Mouse (Mus musculus): ENCODE measurements around the gene Ccdc158. TPM values are rescaled to one million over a fixed set of nuclear protein-coding genes. Genes with fewer than 3 reads are reported as not detected.

Ccdc158 gene
- total RNA-seq (2021) = under 1 TPM; 0.31 to 0.54 TPM
- long read RNA-seq, experiment 1, partial matches to known transcripts = 1 of 3 reads
- long read RNA-seq, experiment 1, other reads (novel, unspliced or antisense) = 2 of 3 reads
- long read RNA-seq, experiment 2, partial matches to known transcripts = 0 of 1 reads
- long read RNA-seq, experiment 2, other reads (novel, unspliced or antisense) = 1 of 1 reads

GRCm38 (mm10) chr5:92674859-92675573 lies at the start of gene Ccdc158:
Gene Ccdc158, minus strand, starts transcription at chr5:92675271.
- peak within 1 kb of the TSS; percentile 64 for H3K4me3 ChIP-seq
- no peak within 1 kb of the TSS for H3K27ac ChIP-seq
- no peak for TF ChIP-seq CTCF (IDR thresholded peaks at IDR 0.05)
- intact Hi-C loops (cut with DNase I) = no loop called here
- peak; percentile 70 for DNase-seq

- H3K27ac ChIP-seq = no peak overlapping the region
- no peak for DNase-seq
- no peak for TF ChIP-seq CTCF (IDR thresholded peaks at IDR 0.05)
- intact Hi-C loops (cut with DNase I) = no loop called here
- H3K4me3 ChIP-seq = no peak overlapping the region
These were observed 46.5 kb upstream of the Ccdc158 start for GRCm38 (mm10) chr5:92721610-92722009.

GRCm38 (mm10) chr5:92718856-92719255 lies 43.8 kb upstream of the Ccdc158 start:
- Histone ChIP-seq H3K27ac (no peak overlapping the region), H3K4me3 (no peak overlapping the region)
- no peak for DNase-seq
- intact Hi-C loops (cut with DNase I) = no loop called here
- TF ChIP-seq CTCF (IDR thresholded peaks at IDR 0.05) = no peak

- TF ChIP-seq CTCF (IDR thresholded peaks at IDR 0.05) = no peak
- intact Hi-C loops (cut with DNase I) = no loop called here
- Histone ChIP-seq H3K27ac (no peak overlapping the region), H3K4me3 (no peak overlapping the region)
- DNase-seq = no peak
These were observed 42.7 kb upstream of the Ccdc158 start for GRCm38 (mm10) chr5:92717666-92718360.

- H3K27ac ChIP-seq = no peak overlapping the region
- no peak overlapping the region for H3K4me3 ChIP-seq
- TF ChIP-seq CTCF (IDR thresholded peaks at IDR 0.05) = no peak
- intact Hi-C loops (cut with DNase I) = no loop called here
- no peak for DNase-seq
These were observed 40.8 kb upstream of the Ccdc158 start for GRCm38 (mm10) chr5:92715890-92716289.

- TF ChIP-seq CTCF (IDR thresholded peaks at IDR 0.05) = no peak
- H3K27ac ChIP-seq = no peak overlapping the region
- intact Hi-C loops (cut with DNase I) = no loop called here
- no peak for DNase-seq
- H3K4me3 ChIP-seq = no peak overlapping the region
These were observed 40.2 kb upstream of the Ccdc158 start for GRCm38 (mm10) chr5:92715319-92715718.

- no peak for DNase-seq
- no peak for TF ChIP-seq CTCF (IDR thresholded peaks at IDR 0.05)
- no peak overlapping the region for H3K4me3 ChIP-seq
- H3K27ac ChIP-seq = no peak overlapping the region
- intact Hi-C loops (cut with DNase I) = no loop called here
These were observed 39.8 kb upstream of the Ccdc158 start for GRCm38 (mm10) chr5:92714886-92715285.

- H3K27ac ChIP-seq = no peak overlapping the region
- H3K4me3 ChIP-seq = no peak overlapping the region
- no peak for DNase-seq
- TF ChIP-seq CTCF (IDR thresholded peaks at IDR 0.05) = no peak
- intact Hi-C loops (cut with DNase I) = no loop called here
These were observed 37.7 kb upstream of the Ccdc158 start for GRCm38 (mm10) chr5:92712621-92713395.

- intact Hi-C loops (cut with DNase I) = no loop called here
- TF ChIP-seq CTCF (IDR thresholded peaks at IDR 0.05) = no peak
- DNase-seq = no peak
- H3K4me3 ChIP-seq = no peak overlapping the region
- H3K27ac ChIP-seq = no peak overlapping the region
These were observed 36.7 kb upstream of the Ccdc158 start for GRCm38 (mm10) chr5:92711666-92712290.

GRCm38 (mm10) chr5:92710779-92711178 lies 35.7 kb upstream of the Ccdc158 start:
- Histone ChIP-seq H3K4me3 (no peak overlapping the region), H3K27ac (no peak overlapping the region)
- intact Hi-C loops (cut with DNase I) = no loop called here
- no peak for DNase-seq
- TF ChIP-seq CTCF (IDR thresholded peaks at IDR 0.05) = no peak

- TF ChIP-seq CTCF (IDR thresholded peaks at IDR 0.05) = no peak
- no peak for DNase-seq
- no peak overlapping the region for H3K4me3 ChIP-seq
- intact Hi-C loops (cut with DNase I) = no loop called here
- H3K27ac ChIP-seq = no peak overlapping the region
These were observed 32.9 kb upstream of the Ccdc158 start for GRCm38 (mm10) chr5:92707921-92708491.

- no peak overlapping the region for H3K4me3 ChIP-seq
- no peak for DNase-seq
- TF ChIP-seq CTCF (IDR thresholded peaks at IDR 0.05) = no peak
- H3K27ac ChIP-seq = no peak overlapping the region
- intact Hi-C loops (cut with DNase I) = no loop called here
These were observed 28.6 kb upstream of the Ccdc158 start for GRCm38 (mm10) chr5:92703671-92704070.
